Mouse (Mus musculus): ENCODE results near the gene Cmtm4. TPM values are rescaled to one million over a fixed set of nuclear protein-coding genes. Genes with fewer than 3 reads are reported as not detected.

Gene Cmtm4
- polyA plus RNA-seq, 2 experiments: 0.44 to 1.7 TPM

DNA sequence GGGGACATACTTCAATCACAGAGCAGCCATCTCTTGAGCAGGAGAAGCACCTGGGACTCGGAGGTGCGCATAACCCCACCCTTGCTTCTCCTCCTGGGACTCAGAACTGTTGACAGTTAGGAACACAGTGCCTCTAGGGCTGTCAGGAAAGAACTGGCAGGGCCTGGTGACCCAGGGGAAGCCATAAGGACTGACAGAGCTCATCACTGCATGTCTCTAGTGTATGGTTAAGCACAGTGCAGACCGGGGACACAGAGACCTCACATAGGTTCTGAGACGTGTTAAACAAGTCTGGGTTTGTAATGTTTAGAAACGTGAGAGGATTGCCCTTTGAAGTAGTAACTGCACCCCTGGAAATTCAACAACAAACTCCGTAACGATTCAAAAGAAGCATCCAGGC lies 8.1 kb downstream of the Cmtm4 start:
- H3K27me3 ChIP-seq (ENCODE audit: control insufficient read depth, insufficient read depth, low read length): no peaks in the 10 kb centered on the region
- H3K36me3 ChIP-seq (replicated peaks; ENCODE audit: control insufficient read depth, insufficient read depth, low read depth): no peaks in the 10 kb centered on the region
- no peak overlapping the region for H3K4me2 ChIP-seq (ENCODE audit: low read depth)
- H3K4me3 ChIP-seq (ENCODE audit: insufficient read depth in 1 of 2, low read depth in 2 of 2, low read length in 2 of 2): no peak overlapping the region
- DNase-seq (ENCODE audit: low read depth in 3 of 3, low spot score in 3 of 3) (no peak), ATAC-seq (ENCODE audit: insufficient read depth) (no peak)
- WGBS (ENCODE audit: insufficient replicate concordance): 64% methylated on average over 7 of the region's 7 CpGs
- no peak overlapping the region for H3K27ac ChIP-seq
- no peak overlapping the region for H3K9ac ChIP-seq (replicated peaks)
- TF ChIP-seq CTCF (IDR thresholded peaks at IDR 0.05; ENCODE audit: low read depth): no peak
- no peak for TF ChIP-seq EP300 (IDR thresholded peaks at IDR 0.05; ENCODE audit: low read depth)
- peaks cover 0 to 3% of the 10 kb centered on the region in 2 experiments; a peak in 1 of 4 replicates for H3K4me1 ChIP-seq (replicated peaks; ENCODE audit: control insufficient read depth in 2 of 2, insufficient read depth in 2 of 2, low read length in 1 of 2)
- no peaks in the 10 kb centered on the region for H3K9me3 ChIP-seq (ENCODE audit: control insufficient read depth, low read length)

- Histone ChIP-seq H3K9me3 (ENCODE audit: control insufficient read depth, low read length) (no peaks in the 10 kb centered on the region), H3K4me2 (ENCODE audit: low read depth) (no peak overlapping the region), H3K36me3 (replicated peaks; ENCODE audit: control insufficient read depth, insufficient read depth, low read depth) (no peaks in the 10 kb centered on the region), H3K9ac (replicated peaks) (no peak overlapping the region), H3K4me3 (ENCODE audit: insufficient read depth in 1 of 2, low read depth in 2 of 2, low read length in 2 of 2) (no peak overlapping the region), H3K27ac (no peak overlapping the region), H3K27me3 (ENCODE audit: control insufficient read depth, insufficient read depth, low read length) (no peaks in the 10 kb centered on the region), H3K4me1 (replicated peaks; ENCODE audit: control insufficient read depth in 2 of 2, insufficient read depth in 2 of 2, low read length in 1 of 2) (peaks cover 0 to 3% of the 10 kb centered on the region in 2 experiments; a peak in 1 of 4 replicates)
- DNase-seq (ENCODE audit: low read depth in 3 of 3, low spot score in 3 of 3) (no peak), ATAC-seq (ENCODE audit: insufficient read depth) (no peak)
- 38% methylated on average over 4 of the region's 4 CpGs for WGBS (ENCODE audit: insufficient replicate concordance)
- TF ChIP-seq CTCF (IDR thresholded peaks at IDR 0.05; ENCODE audit: low read depth): no peak
- no peak for TF ChIP-seq EP300 (IDR thresholded peaks at IDR 0.05; ENCODE audit: low read depth)
These were observed 8.9 kb downstream of the Cmtm4 start for GRCm38 (mm10) chr8:104386693-104387092.

GRCm38 (mm10) chr8:104383977-104384376 lies 11.6 kb downstream of the Cmtm4 start:
- 50% methylated on average over 3 of the region's 3 CpGs for whole genome bisulfite sequencing (ENCODE audit: insufficient replicate concordance)
- Histone ChIP-seq H3K27ac (no peak overlapping the region), H3K9ac (replicated peaks) (no peak overlapping the region), H3K4me1 (replicated peaks; ENCODE audit: control insufficient read depth in 2 of 2, insufficient read depth in 2 of 2, low read length in 1 of 2) (peaks cover 0 to 3% of the 10 kb centered on the region in 2 experiments; a peak in 1 of 4 replicates), H3K4me3 (ENCODE audit: insufficient read depth in 1 of 2, low read depth in 2 of 2, low read length in 2 of 2) (no peak overlapping the region), H3K9me3 (ENCODE audit: control insufficient read depth, low read length) (no peaks in the 10 kb centered on the region), H3K27me3 (ENCODE audit: control insufficient read depth, insufficient read depth, low read length) (no peaks in the 10 kb centered on the region), H3K4me2 (ENCODE audit: low read depth) (no peak overlapping the region), H3K36me3 (replicated peaks; ENCODE audit: control insufficient read depth, insufficient read depth, low read depth) (no peaks in the 10 kb centered on the region)
- ATAC-seq (ENCODE audit: insufficient read depth): no peak
- TF ChIP-seq EP300 (IDR thresholded peaks at IDR 0.05; ENCODE audit: low read depth) (no peak), CTCF (IDR thresholded peaks at IDR 0.05; ENCODE audit: low read depth) (no peak)
- DNase-seq (ENCODE audit: low read depth in 3 of 3, low spot score in 3 of 3): no peak

DNA sequence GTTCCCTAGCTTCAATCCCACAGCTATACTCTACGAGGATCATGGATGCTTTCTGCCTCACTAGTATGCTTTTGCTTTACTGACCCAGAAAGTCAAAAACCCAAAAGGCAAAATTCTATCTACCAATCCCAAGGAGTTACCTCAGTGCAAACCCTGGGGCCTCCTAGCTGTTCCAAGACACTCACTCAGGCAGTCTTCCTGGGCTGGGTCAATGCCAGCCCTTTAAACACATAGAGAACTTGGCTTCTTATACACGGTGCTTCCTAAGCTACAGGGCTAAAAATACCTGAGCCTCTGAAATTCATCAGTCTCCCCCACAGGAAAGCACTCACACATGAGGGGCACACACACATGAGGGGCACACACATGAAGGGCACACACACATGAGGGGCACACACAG lies 12.3 kb downstream of the Cmtm4 start:
- peaks cover 0 to 3% of the 10 kb centered on the region in 2 experiments; a peak in 1 of 4 replicates for H3K4me1 ChIP-seq (replicated peaks; ENCODE audit: control insufficient read depth in 2 of 2, insufficient read depth in 2 of 2, low read length in 1 of 2)
- H3K27ac ChIP-seq: no peak overlapping the region
- ATAC-seq (ENCODE audit: insufficient read depth) (no peak), DNase-seq (ENCODE audit: low read depth in 3 of 3, low spot score in 3 of 3) (no peak)
- H3K27me3 ChIP-seq (ENCODE audit: control insufficient read depth, insufficient read depth, low read length): no peaks in the 10 kb centered on the region
- no peak overlapping the region for H3K4me2 ChIP-seq (ENCODE audit: low read depth)
- H3K4me3 ChIP-seq (ENCODE audit: insufficient read depth in 1 of 2, low read depth in 2 of 2, low read length in 2 of 2): no peak overlapping the region
- H3K9me3 ChIP-seq (ENCODE audit: control insufficient read depth, low read length): no peaks in the 10 kb centered on the region
- 58% methylated on average over 2 of the region's 2 CpGs for WGBS (ENCODE audit: insufficient replicate concordance)
- H3K36me3 ChIP-seq (replicated peaks; ENCODE audit: control insufficient read depth, insufficient read depth, low read depth): no peaks in the 10 kb centered on the region
- H3K9ac ChIP-seq (replicated peaks): no peak overlapping the region
- TF ChIP-seq EP300 (IDR thresholded peaks at IDR 0.05; ENCODE audit: low read depth) (no peak), CTCF (IDR thresholded peaks at IDR 0.05; ENCODE audit: low read depth) (no peak)

DNA sequence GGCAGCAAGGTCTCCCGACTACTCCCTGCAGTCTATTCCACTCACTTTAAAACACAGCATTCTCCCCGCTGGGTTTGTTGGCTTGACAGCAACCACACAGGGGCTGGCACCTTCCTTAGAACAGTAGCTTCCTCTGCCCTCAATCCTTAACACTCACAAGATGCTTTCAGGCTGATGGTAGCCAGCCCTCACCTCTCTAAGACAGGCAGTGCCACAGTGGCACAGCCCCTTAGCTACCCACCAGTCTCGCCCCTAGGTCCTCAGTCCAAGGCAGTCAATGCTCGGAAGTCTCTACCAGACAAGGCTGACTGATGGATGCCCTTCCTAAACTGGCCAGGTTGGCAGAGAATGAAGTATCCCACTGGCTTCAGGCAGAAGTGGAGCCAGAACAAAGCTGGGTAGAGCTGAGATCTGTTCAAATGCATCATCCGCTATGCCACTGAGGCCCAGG lies 14.6 kb downstream of the Cmtm4 start:
- no peak overlapping the region for H3K4me3 ChIP-seq (ENCODE audit: insufficient read depth in 1 of 2, low read depth in 2 of 2, low read length in 2 of 2)
- no peak overlapping the region for H3K4me2 ChIP-seq (ENCODE audit: low read depth)
- H3K4me1 ChIP-seq (replicated peaks; ENCODE audit: control insufficient read depth in 2 of 2, insufficient read depth in 2 of 2, low read length in 1 of 2): peaks cover 0 to 3% of the 10 kb centered on the region in 2 experiments; a peak in 1 of 4 replicates
- H3K9me3 ChIP-seq (ENCODE audit: control insufficient read depth, low read length): no peaks in the 10 kb centered on the region
- H3K36me3 ChIP-seq (replicated peaks; ENCODE audit: control insufficient read depth, insufficient read depth, low read depth): no peaks in the 10 kb centered on the region
- TF ChIP-seq EP300 (IDR thresholded peaks at IDR 0.05; ENCODE audit: low read depth): no peak
- TF ChIP-seq CTCF (IDR thresholded peaks at IDR 0.05; ENCODE audit: low read depth): no peak
- no peak overlapping the region for H3K27ac ChIP-seq
- DNase-seq (ENCODE audit: low read depth in 3 of 3, low spot score in 3 of 3) (no peak), ATAC-seq (ENCODE audit: insufficient read depth) (no peak)
- H3K27me3 ChIP-seq (ENCODE audit: control insufficient read depth, insufficient read depth, low read length): no peaks in the 10 kb centered on the region
- 70% methylated on average over 5 of the region's 5 CpGs for WGBS (ENCODE audit: insufficient replicate concordance)
- no peak overlapping the region for H3K9ac ChIP-seq (replicated peaks)

All from liver, embryonic 14.5 days (tissue).